Mouse (Mus musculus): ENCODE measurements at regions not wholly inside any gene's neighbourhood (a gene's known extent, or its start where the extent isn't known, plus 50 kb on each side); places are given as distances from the start of the nearest gene placed in this dataset.
A peak's percentile ranks its signal among the peaks of the same experiment; 100 is the strongest.

DNA sequence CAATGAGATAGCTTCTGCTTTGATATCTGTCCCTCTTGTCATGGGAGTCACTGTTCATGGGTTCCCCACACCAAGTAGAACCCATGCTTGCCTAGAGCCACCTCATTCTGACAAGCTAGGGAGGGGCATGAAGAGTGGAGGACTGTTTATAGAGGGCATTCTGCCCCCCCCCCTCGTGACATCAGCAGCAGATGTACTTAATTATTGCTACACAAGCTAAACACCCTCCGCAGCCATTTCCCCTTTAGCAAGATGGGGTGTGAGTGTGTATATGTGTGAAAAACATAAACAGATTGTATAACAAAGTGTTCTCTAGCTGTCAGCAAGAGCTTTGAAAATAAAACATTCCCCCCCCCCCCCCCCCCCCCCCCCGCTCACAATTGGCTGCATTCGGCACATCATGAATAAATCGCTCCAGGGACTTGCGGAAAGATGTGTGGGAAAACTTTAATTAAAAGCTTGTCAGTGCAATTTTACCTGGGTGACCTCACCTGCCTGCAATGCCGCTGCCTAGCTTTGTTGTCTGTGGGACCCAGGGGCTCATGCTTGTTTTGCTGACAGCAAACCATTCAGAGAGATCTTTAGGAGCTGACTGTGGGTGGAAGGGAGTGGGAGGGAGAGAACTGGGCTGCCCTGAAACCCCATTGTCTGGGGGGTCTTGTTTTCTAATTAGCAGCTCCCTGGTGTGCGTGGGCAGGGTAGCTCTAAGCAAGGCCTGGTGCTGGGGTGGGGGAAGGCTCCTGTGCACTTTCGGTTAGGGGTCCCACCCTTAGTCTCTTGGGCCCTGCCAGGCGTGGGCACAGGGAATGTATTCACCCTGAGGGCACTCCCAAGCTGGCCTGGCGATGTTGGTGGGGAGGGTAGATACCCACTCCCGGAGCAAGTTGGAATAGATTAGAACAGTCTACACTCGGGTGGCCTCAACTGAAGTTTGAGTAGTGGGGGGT lies 63.4 kb downstream of the Irx2 start:
- intact Hi-C loops (cut with DNase I), result no loop called here
- no peak for DNase-seq

DNA sequence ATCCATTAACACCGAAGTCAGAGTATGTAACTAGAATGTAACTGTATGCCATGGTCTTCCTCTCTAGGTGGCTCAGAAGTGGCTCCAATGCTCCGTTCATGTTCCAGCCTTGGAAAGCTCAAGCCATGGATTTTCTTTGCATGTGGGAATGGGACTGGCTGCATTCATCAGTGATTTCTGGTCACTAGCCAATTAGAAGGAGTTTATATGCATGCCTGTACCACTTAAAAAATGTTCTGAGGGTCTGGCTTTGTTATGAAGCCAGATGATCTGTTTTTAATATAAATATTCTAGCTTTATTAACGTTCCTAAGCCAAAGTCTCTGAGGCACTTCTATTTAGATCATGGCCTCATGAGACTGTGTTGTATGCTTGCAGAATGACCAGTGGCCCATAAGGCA lies 78.8 kb downstream of the Irx2 start:
- DNase-seq, result no peak
- intact Hi-C loops (cut with DNase I), result no loop called here

DNA sequence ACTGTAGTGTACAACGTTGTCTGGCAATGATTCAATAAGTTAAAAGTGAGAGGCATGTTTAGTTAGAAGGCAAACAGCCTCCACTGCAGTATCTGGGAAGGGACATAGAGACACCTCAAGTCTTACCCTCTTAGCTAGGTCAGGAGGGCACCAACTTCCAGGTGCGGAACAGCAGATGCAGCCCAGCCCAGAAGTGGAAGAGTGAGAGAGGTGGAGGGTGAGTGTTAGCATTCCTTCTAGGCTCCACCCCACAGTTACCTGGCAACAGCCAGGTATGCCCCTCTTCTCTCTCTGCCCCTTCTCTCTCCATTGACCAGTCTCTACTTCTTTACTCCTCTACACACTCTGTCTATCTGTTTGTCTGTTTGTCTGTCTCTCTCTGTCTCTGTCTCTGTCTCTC lies 80.1 kb downstream of the Irx2 start:
- intact Hi-C loops (cut with DNase I), result no loop called here
- DNase-seq, result no peak

DNA sequence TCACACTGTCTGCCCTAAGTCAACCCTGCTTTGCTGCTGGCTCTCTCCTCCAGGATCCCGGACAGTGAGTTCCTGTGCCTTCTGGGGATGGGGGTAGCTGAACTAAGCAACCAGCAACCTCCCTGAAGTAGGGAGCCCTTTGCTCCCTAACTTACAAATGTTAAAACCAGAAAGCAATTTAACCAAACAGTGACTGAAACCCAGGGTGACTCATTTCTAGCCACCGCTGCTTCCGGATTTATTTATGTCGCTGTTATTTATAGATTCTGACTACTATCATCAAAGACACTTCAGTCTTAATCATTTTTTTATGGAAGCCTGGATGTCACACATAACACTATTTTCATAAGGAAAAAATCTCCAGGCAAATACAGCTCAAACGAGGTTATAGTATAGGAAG lies 81.4 kb downstream of the Irx2 start:
- no peak for DNase-seq
- intact Hi-C loops (cut with DNase I), result no loop called here

DNA sequence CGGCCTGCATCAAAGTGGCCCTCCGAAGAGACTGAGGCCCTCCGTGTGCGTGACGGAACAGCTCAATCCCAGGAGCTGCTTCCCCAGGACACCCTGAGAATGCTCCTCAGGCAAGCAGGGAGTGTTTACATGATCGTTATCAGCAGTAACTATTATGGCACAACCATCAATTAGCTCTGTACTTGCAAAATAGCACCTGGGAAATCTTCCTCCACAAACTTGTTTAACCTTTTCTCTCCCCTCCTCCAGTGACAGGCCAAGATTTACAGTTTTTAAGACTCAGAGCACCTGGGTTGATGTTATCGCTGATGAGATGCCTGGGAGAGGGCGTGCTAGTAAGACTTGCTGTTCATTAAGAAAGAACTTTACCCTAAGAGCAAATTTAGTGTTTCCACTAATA lies 82.5 kb downstream of the Irx2 start:
- intact Hi-C loops (cut with DNase I), result no loop called here

DNA sequence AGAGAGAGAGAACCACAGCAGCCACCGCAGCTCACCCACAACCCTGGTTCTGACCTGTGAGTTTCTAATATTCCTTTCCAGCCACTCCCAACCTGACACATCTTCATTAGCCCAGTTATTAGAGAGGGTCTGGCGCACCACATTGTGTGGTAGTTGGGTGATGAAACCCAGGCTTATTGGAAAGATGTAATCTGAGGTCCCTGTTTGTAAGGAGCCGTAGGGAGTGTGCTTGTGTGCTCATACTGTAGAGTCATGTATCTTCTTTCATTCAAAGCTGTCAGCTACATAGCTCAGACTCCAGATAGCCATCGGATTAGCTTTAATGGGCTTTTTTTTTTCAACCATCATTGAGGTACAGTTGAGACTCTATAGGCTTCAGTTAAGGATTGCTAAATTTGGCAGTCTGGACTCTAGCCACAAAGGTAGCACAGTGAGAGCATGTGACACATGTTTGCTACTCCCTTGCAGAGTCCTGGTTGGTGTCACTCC lies 83.3 kb downstream of the Irx2 start:
- DNase-seq, result no peak
- intact Hi-C loops (cut with DNase I), result no loop called here

More for the DNA sequence above, 82.5 kb downstream of the Irx2 start:
- DNase-seq, result no peak

DNA sequence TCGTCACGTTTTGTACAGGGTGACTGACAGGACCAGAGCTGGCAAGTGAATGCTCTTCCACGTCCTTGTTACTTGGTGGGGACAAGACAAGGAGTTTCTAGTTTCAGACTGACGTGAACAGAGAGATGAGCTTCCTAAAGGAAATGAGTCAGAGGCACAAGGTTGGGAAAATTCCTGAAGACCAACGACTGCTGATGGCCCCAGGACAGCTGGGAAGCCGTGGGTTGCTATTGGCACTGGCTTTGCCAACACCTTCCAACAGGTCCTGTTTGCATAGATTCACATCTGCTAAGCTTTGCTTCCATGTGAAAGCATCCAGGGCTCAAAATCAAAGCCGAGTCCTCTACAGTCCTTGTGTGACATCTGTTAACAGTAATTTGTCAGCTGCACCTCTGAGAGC lies 86.2 kb downstream of the Irx2 start:
- intact Hi-C loops (cut with DNase I), result no loop called here
- DNase-seq, result no peak

DNA sequence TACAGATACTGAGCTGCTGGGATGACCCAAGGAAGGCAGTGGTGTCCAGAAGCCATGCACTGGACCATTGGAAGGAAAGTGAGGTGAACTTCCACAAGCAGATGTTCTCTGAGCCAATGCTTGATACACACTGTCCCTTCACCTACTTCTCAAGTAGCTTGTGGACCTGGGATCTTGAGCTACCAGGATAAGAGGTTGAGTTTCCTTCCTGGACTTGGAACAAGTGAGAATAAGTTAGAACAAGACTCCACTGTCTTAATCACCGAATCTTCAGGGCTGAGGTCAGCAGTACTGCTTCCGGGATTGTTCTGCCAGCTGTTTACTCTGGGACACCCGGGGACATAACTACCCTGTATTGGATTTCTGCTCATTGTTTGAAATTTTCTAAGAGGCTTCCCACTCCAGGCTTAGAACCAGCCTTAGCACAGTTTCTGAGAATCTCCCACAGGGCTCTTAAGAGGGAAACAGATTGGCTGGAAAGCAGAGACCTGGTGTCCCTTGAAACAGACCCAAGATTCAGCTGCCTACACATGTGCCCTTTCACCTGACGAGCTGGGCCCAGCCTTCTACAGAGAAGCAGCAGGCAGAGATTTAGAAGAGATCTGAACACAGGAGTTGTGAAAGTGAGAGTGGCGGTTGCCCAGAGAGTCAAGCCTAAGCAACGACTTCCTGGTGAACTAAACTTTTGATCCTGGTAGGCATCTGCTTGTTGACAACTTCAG lies 87.5 kb downstream of the Irx2 start:
- intact Hi-C loops (cut with DNase I), result no loop called here

DNA sequence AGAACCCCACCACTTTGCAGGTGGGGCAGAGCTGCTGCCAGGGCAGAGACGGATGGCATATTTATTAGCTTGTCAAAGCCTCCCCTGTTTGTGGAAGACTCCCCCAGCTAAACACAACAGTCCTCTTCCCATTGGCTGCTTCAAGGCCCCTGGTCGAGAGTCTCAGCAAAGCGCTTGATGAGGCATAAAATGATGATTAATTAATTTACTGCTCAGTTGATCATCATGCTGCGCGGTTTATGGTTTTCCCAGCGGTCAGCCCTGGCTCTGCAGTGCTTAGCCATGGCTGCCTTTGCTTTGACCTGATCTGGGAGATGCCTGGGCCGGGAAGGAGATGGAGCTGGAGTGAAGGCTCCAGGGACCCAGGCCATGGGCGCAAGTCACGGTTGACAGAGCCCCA lies 98.5 kb downstream of the Irx2 start:
- intact Hi-C loops (cut with DNase I), result no loop called here

More for the DNA sequence above, 87.5 kb downstream of the Irx2 start:
- no peak for DNase-seq

DNA sequence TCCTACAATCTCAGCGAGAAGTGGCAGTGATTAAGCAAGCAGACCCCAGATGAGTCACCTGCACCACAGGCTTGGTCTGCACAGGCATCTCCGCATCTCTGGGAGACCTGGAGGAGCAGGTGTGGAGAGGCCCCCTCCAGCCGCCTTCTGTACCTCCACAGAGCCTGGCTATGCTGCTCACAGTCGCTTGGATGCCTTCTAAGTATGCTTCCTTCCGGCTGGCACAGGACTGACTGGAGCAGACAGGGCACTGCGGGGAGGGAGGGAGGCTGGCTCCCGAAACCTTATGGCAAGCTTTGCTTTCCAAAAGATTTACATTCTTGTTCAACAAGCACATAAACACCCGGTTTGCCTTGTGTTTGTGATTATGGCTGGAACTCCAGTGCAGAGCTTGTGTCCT lies 107.3 kb downstream of the Irx2 start:
- peak; percentile 66 for DNase-seq
- intact Hi-C loops (cut with DNase I), result no loop called here

More for the DNA sequence above, 98.5 kb downstream of the Irx2 start:
- peak; percentile 63 for DNase-seq

DNA sequence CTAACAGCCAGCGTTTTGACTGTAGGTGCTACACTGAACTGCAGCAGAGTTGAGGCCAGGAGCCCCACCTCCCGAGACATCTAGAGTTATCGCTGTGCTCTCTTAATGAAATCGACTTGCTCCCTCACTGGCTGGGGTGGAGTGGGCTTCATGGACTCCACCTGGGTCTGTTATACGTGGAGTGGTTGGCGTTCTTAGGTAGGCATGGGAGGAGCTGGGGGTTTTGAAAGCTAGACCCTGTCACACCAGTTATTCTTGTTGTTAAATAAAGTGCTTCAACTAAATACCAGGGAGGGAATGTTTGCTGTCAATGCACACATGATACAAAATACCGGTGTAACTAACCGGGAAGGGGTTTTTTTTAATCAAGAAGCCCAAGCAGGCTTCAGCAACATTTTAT lies 108.4 kb downstream of the Irx2 start:
- intact Hi-C loops (cut with DNase I), result no loop called here
- no peak for DNase-seq

DNA sequence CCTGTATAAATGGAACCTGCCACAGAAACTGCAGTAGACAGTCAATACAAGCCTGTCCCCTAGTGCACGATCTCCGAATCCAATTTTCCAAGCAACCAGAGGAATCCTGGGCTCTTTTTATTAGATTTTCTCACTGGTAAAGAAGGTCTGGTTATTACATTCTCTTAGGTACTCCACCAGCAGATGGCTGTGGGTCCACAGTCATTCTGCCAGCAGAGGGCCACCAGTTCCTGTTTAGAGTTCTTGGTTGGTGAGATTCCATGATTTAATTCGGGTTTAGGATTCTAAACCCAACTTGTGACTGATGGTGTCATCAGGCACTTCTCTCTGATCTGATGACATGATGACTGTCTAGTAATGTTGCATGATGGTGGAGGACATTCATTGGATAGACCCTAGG lies 118.6 kb downstream of the Irx2 start:
- DNase-seq, result no peak
- intact Hi-C loops (cut with DNase I), result no loop called here

DNA sequence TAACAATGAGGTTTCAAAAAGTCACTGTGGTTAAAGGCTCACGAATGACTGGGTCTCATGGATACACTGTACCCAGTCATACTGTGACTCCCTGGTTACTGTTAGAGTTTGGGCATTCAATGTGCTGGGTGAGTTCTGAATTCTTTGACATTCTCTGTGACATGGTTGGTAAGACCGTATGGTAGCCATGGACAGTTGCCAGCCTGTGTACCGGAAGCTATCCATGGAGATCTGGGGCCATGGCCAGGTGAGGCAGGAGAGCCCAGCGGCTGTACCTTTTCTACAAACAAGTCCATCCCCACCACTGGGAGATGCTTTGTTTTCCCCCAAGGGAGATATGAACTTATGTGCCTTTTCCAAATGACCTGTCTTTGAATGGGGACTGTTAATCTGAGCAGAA lies 126.4 kb downstream of the Irx2 start:
- DNase-seq, result no peak
- intact Hi-C loops (cut with DNase I), result no loop called here

DNA sequence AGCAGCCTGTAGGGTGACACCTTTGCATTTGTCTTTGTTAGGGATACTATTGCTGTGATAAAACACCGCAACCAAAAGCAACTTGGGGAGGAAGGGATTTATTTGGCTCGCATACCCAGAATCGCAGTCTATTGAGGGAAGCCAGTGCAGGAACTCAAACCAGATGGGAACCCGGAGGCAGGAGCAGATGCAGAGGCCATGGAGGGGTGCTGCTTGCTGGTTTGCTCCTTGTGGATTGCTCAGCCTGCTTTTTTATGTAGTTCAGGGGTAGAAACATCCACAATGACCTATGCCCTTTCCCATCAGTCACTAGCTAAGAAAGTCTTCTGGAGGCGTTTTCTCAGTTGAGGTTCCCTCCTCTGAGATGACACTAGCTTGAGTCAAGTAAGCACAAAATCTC lies 133.9 kb downstream of the Irx2 start:
- intact Hi-C loops (cut with DNase I), result no loop called here
- no peak for DNase-seq

DNA sequence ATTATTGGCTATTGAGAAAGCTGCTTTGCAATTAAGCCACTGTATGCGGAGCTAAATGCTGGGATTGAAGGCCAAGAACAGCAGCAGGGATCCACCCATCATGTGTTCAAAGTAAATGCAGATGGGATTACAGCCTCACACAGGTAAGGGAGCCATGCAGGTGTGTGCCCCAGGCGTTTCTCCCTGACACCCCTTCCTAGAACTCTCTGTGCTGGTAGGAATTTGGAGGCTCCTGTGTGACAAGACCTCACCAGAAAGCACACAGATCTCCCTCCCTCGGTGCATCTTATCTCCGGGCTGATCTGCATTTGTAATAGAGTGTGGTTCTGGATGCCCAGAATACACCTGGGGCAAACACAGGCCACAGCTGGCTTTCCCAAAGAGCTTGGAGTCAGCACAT lies 134.7 kb downstream of the Irx2 start:
- no peak for DNase-seq
- intact Hi-C loops (cut with DNase I), result no loop called here

DNA sequence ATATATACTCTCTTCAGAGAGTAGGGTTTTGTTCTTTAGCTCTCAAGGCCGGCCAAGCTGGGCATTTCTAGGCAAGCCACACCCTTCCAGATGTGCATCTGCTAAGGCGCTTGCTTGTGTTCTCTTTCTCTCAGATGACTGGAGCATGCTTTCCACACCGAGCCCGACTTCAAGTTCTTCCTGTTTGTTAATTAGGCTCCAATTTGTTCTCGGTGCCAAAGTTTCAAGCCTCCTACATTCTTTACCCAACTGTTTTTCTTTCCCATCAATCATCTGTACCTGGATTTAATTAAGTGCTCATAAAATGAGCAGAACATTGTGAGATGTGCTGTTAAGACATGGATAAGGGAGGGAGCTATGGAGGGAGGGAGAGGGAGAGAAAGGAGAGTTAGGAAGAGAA lies 138.7 kb downstream of the Irx2 start:
- no peak for DNase-seq
- intact Hi-C loops (cut with DNase I), result no loop called here

DNA sequence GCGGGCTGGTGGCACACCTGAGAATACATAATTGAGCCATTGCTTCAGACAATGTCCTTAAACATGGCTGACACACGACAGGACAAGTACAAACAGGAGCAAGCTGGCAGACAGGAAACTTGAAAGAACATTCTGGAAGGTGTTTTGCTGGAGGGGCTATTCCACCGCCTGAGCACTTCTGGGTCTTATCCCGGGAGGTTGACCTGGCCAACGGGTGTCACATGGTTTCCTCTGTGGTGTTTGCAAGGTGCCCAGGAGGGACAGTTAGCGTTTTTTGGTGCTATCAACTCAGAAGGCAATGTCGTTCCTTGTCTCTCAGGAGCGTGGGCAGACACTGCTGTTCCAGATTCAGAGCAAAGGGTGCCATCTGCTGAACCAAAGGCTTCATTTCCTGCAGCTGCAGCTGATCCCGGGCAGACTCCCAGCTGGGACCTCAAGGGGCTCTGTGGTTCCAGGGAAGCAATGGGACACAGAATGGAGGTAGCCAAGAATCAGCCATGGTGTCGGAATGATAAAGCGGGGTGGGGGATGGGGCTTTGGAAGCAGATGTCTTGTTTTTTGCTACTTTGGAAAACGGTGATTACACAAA lies 140.5 kb downstream of the Irx2 start:
- intact Hi-C loops (cut with DNase I), result no loop called here
- peak; percentile 53 for DNase-seq

DNA sequence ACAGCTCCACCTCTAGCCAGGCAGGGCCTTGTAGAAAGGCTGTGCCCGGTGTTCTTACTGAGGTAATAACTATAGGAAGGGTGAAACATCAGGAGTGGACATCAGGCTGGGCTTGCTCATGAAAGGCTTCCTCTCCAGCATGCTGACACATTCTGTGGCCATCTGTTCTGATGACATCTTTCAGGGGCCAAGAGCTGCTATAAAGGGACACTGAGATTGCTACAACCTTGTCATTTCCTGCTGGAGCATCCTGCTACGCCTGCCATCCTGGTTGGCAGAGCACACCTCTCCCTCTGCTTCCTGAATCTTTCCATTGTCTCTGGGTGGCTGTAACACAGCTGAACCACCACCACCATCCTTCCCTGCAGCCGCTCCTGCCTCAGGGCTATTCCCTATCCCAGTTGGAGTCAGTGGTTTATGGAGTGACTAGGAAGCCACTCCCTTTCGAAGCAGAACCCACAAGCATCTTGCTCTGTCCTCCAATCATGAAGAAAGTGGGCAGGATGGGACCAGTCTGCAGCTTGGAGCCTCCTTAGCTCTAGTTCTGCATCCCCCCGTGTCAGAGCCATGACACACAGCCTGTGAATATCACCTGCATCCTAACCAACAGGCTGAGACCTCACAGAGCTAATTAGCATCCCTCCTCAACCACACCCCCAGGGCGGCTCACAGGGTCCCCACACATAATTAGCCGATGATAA lies 154.6 kb downstream of the Irx2 start:
- intact Hi-C loops (cut with DNase I), result no loop called here
- DNase-seq, result no peak

DNA sequence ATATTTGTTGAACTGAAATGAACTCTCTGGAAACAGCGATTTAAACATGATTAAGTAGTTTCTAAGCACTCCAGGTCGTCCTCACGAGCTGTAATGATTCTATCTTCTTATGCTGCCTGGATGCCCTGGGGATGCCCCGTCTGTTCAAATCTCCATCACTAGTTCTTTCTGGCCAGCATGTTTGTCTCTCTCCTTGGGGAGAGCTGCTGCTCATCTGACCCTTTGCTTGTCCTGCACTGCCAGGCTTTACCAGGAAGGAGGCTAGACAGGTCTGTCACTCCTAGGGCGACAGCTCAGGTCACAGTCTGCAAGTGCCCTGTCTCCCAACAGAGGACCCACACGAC lies 155.1 kb downstream of the Irx2 start:
- intact Hi-C loops (cut with DNase I), result no loop called here
- peak; percentile 40 for DNase-seq

DNA sequence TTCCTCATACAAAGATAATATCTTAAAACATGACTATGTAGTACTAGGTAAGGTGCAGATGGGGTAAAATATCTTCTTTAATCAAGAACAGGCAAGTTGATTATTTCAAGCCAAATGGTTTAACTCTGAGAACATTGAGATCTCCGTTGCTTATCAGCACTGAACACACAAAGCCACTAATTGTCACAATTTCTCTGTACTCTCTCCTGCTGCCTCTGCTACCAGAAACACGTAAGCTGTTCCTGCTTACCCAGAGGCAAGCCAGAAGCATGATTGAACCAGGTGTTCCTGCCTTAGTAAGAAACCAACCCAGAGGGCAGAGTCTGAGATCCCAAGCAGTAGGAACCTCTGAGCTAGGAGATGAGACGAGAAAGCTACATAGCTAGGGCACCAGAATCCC lies 164.1 kb downstream of the Irx2 start:
- intact Hi-C loops (cut with DNase I), result no loop called here
- DNase-seq, result no peak

DNA sequence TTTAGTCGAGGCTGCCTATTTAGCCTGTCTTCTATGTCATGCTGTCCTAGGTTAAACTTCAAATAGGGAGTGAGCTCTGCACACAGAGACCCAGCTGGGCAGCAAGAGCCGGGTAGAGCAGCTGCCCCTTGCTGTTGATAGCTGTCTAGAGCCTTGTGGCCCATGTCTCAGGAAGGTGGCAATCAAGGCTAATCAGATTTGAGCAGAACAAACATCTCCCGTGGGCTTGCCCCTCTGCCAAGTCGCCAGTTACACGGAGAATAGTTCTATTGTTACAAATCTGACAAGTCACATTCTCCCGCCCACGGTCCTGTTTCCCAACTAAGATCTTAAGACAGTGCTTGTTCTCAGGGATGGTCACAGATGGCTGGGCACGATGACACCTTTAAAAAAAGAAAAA lies 171.4 kb downstream of the Irx2 start:
- DNase-seq, result peak; percentile 19
- intact Hi-C loops (cut with DNase I), result no loop called here

Measured in left cerebral cortex, postnatal 4 days (tissue).